Mouse (Mus musculus): Measurements from ENCODE around the gene Hacd2.

DNA sequence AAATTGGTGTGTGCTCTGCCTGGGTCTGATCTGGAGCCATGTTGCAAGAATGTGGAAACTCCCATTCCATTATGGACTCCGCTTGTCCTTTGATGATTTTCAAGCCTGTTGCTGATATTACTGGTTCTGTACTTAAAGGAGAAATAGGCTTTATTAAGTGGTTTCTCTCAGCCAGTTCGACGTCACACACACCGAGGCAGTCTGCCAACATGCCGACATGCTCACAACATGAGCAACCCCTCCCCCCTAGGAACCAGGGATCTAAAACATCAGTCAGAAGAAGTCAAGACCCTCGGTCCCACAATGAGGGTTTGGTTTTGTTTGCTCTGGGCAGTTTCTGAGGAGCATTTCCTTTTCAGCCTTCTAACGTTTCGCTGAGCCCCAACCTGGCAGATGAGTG, 86.9 kb downstream of the Hacd2 start:
- TF ChIP-seq SIN3A (IDR thresholded peaks at IDR 0.05; ENCODE audit: low read length) (no peak), CTCF (conservative IDR thresholded peaks at IDR 0.05 in 1 of 2, IDR thresholded peaks at IDR 0.05 in 1 of 2; ENCODE audit: low read depth in 2 of 2, low read length in 2 of 2) (no peak)

Data from CH12.LX (cell line).